Mouse (Mus musculus) embryonic fibroblast, embryonic 13.5 days (primary cell): ENCODE results near the gene Cd34. TPM values are rescaled to one million over a fixed set of nuclear protein-coding genes. Genes with fewer than 3 reads are reported as not detected.

Experiments used
- H3K27ac ChIP-seq: 2 replicates; pipeline ENCODE4 v1.5.1; 2012; ENCODE audit warnings: low read length, control low read depth, inconsistent platforms; ENCODE audit not compliant: insufficient read depth
- H3K4me1 ChIP-seq: 2 replicates; pipeline ENCODE4 v1.6.1; 2011; ENCODE audit warnings: low read length; ENCODE audit not compliant: control insufficient read depth, insufficient read depth
- H3K4me3 ChIP-seq: 2 replicates; pipeline ENCODE4 v1.5.1; 2011; ENCODE audit warnings: mild to moderate bottlenecking, control low read depth, low read length; ENCODE audit not compliant: insufficient read depth
- CTCF ChIP-seq: IDR thresholded peaks from 2 replicates; pipeline ENCODE4 v1.5.1; 2011; ENCODE audit warnings: mild to moderate bottlenecking, control low read depth, low read length, moderate library complexity, borderline replicate concordance; ENCODE audit not compliant: insufficient read depth
- POLR2A ChIP-seq: IDR thresholded peaks from 2 replicates; pipeline ENCODE4 v1.6.1; 2011; ENCODE audit warnings: low read depth, mild to moderate bottlenecking, control low read depth, low read length, moderate library complexity
- polyA plus RNA-seq: library from polyadenylated mRNA; stranded (reverse); fragments of >200 nt; gene quantifications from 2 replicates; pipeline ENCODE4 v1.2.4, GENCODE M21; 2011; ENCODE audit warnings: low read depth; ENCODE audit not compliant: missing spikeins, insufficient read length

Gene Cd34
- polyA plus RNA-seq, 1 experiment, result 7.8 TPM

GRCm38 (mm10) chr1:194930706-194931105 lies 7.9 kb upstream of the Cd34 start:
- peak overlapping the region; percentile 74; the same call in 1 of the 2 replicates for H3K27ac ChIP-seq
- no peak overlapping the region for H3K4me3 ChIP-seq
- no peak for TF ChIP-seq POLR2A
- H3K4me1 ChIP-seq, result peaks cover 4% of the 10 kb centered on the region; the same call in 1 of the 2 replicates

DNA sequence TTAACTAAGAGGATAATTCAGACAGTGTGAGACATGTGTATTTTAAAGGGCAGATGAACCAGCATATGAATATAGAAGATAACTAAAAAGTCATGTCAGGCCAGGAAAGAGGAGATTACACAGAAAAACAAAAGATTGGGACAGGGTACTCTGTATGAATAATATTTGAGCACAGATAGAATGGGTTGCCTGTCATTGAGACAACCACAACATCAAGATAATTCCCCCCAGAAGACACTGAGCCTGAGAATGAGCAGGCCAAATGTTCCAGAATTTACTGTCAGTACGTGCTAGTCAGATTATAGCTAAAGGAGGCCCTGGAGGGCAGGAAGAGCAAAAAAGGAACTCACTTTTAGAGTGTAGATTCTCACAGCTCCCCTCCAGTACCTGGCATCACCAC lies 3.3 kb upstream of the Cd34 start:
- TF ChIP-seq POLR2A (no peak), CTCF (no peak)
- Histone ChIP-seq H3K27ac (no peak overlapping the region), H3K4me3 (no peak overlapping the region), H3K4me1 (peaks cover 3% of the 10 kb centered on the region; the same call in 1 of the 2 replicates)

GRCm38 (mm10) chr1:194941528-194941927 lies 2.9 kb downstream of the Cd34 start:
- Histone ChIP-seq H3K4me1 (peaks cover 10% of the 10 kb centered on the region), H3K4me3 (no peak overlapping the region), H3K27ac (no peak overlapping the region)
- TF ChIP-seq POLR2A (no peak), CTCF (no peak)

GRCm38 (mm10) chr1:194942912-194943311 lies 4.3 kb downstream of the Cd34 start:
- TF ChIP-seq POLR2A, result no peak
- TF ChIP-seq CTCF, result no peak
- Histone ChIP-seq H3K4me1 (peaks cover 10% of the 10 kb centered on the region), H3K4me3 (no peak overlapping the region), H3K27ac (no peak overlapping the region)

GRCm38 (mm10) chr1:194943485-194943884 lies 4.9 kb downstream of the Cd34 start:
- Histone ChIP-seq H3K4me3 (no peak overlapping the region), H3K27ac (no peak overlapping the region), H3K4me1 (peaks cover 10% of the 10 kb centered on the region)
- no peak for TF ChIP-seq POLR2A
- no peak for TF ChIP-seq CTCF

DNA sequence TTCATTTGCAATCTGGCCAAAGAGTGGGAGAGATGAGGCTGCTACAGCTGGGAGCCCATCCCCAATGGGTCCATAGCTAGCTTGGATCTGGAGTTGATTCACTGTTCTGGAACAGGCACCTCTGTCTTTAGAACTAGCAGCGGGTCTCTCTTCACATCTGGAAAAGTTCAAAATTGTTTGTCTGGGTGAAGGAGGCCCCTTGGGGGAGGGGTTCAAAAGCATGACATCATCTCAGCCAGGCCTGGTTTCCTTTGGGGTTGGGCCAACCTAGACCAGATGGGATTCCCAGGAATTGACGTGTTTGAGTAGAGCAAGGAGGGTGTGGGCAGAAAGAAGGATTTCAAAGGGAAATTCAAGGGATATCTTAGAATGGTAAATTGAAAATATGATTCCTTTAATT lies 6.8 kb downstream of the Cd34 start:
- Histone ChIP-seq H3K4me1 (peaks cover 7% of the 10 kb centered on the region), H3K4me3 (no peak overlapping the region), H3K27ac (no peak overlapping the region)
- TF ChIP-seq CTCF, result no peak
- TF ChIP-seq POLR2A, result no peak

- H3K27ac ChIP-seq, result no peak overlapping the region
- TF ChIP-seq CTCF (no peak), POLR2A (no peak)
- H3K4me3 ChIP-seq, result no peak overlapping the region
- H3K4me1 ChIP-seq, result peaks cover 7% of the 10 kb centered on the region
Measured at GRCm38 (mm10) chr1:194946467-194946866, 7.8 kb downstream of the Cd34 start.

DNA sequence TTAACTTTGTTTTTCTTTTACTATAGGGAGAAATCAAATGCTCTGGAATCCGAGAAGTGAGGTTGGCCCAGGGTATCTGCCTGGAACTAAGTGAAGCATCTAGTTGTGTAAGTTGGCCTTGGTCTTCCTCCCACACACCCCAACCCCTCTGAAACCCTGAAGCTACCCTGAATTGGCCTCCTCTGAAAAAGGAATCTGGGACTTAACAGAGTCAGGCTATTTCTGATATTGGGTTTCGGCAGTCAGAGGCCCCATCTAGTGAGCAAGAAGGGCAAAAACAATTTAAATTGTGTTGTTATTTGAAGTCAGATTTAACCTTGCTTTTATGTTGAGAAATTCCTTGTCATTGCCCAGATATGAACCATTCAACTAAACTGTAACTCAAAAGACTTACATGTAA lies 12.3 kb downstream of the Cd34 start:
- TF ChIP-seq POLR2A, result no peak
- TF ChIP-seq CTCF, result no peak
- Histone ChIP-seq H3K4me1 (peaks cover 1% of the 10 kb centered on the region; the same call in 1 of the 2 replicates), H3K27ac (no peak overlapping the region), H3K4me3 (no peak overlapping the region)

GRCm38 (mm10) chr1:194952891-194953290 lies 14.3 kb downstream of the Cd34 start:
- Histone ChIP-seq H3K4me1 (no peaks in the 10 kb centered on the region; the same call in 1 of the 2 replicates), H3K4me3 (no peak overlapping the region), H3K27ac (no peak overlapping the region)
- TF ChIP-seq CTCF (no peak), POLR2A (no peak)

GRCm38 (mm10) chr1:194954694-194955093 lies 16.1 kb downstream of the Cd34 start:
- H3K4me3 ChIP-seq, result no peak overlapping the region
- TF ChIP-seq CTCF, result no peak
- TF ChIP-seq POLR2A, result no peak
- H3K4me1 ChIP-seq, result no peaks in the 10 kb centered on the region; the same call in 1 of the 2 replicates
- H3K27ac ChIP-seq, result no peak overlapping the region

DNA sequence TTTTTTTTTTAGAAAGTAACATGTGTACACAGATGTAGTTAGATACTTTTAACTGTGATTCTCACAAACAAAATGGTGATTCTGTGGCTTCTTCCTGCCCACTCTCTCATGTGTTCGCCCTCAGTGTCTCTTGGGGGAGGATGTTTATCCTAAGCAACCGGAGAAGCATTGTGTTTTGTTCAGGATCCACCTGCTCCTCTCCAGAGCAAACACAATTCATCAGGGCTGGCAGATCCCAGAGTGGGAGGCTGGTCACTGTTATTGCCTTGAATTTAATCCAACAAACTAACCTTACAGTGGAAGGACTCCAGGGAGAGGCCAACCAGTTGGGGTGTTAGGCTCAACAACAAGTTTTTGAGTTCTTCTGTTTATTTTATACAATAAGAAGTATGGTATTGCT lies 17.1 kb downstream of the Cd34 start:
- Histone ChIP-seq H3K4me3 (no peak overlapping the region), H3K4me1 (no peaks in the 10 kb centered on the region; the same call in 1 of the 2 replicates), H3K27ac (no peak overlapping the region)
- TF ChIP-seq CTCF (no peak), POLR2A (no peak)
